Mouse (Mus musculus) heart, adult 11 months (tissue): ENCODE measurements around the gene Smurf2.
A peak's percentile ranks its signal among the peaks of the same experiment; 100 is the strongest.

ENCODE experiments used
- DNase-seq: peaks from one replicate; pipeline ENCODE4 v3.0.0; 2022

The Smurf2 gene

GRCm38 (mm10) chr11:106920551-106921379 is at the start of gene Smurf2:
Gene Smurf2, minus strand, starts transcription at chr11:106920715.
- peak; percentile 99 for DNase-seq

- DNase-seq: no peak
These were observed 49.3 kb upstream of the Smurf2 start for GRCm38 (mm10) chr11:106969798-106970197.

- peak; percentile 98 for DNase-seq
These were observed 47.1 kb upstream of the Smurf2 start for GRCm38 (mm10) chr11:106967630-106968029.

- DNase-seq: no peak
These were observed 45.4 kb upstream of the Smurf2 start for GRCm38 (mm10) chr11:106965881-106966280.

- no peak for DNase-seq
These were observed 41.8 kb upstream of the Smurf2 start for GRCm38 (mm10) chr11:106962310-106962709.

- peak; percentile 97 for DNase-seq
These were observed 41.1 kb upstream of the Smurf2 start for GRCm38 (mm10) chr11:106961471-106962081.

GRCm38 (mm10) chr11:106959121-106959520 is 38.6 kb upstream of the Smurf2 start:
- DNase-seq: peak; percentile 91

- no peak for DNase-seq
These were observed 38.0 kb upstream of the Smurf2 start for GRCm38 (mm10) chr11:106958407-106959071.

GRCm38 (mm10) chr11:106957271-106957980 is 36.9 kb upstream of the Smurf2 start:
- peak; percentile 99 for DNase-seq

- peak; percentile 89 for DNase-seq
These were observed 34.1 kb upstream of the Smurf2 start for GRCm38 (mm10) chr11:106954566-106954965.

- DNase-seq: peak; percentile 93
These were observed 33.6 kb upstream of the Smurf2 start for GRCm38 (mm10) chr11:106954116-106954515.

GRCm38 (mm10) chr11:106937306-106937705 is 16.8 kb upstream of the Smurf2 start:
- peak; percentile 76 for DNase-seq

- DNase-seq: peak; percentile 95
These were observed 9.9 kb upstream of the Smurf2 start for GRCm38 (mm10) chr11:106930366-106930765.

- peak; percentile 28 for DNase-seq
These were observed 8.4 kb upstream of the Smurf2 start for GRCm38 (mm10) chr11:106928935-106929334.

- DNase-seq: no peak
These were observed 7.4 kb upstream of the Smurf2 start for GRCm38 (mm10) chr11:106927950-106928349.

- DNase-seq: peak; percentile 61
These were observed 6.7 kb upstream of the Smurf2 start for GRCm38 (mm10) chr11:106927226-106927625.

- peak; percentile 61 for DNase-seq
These were observed 6.2 kb upstream of the Smurf2 start for GRCm38 (mm10) chr11:106926732-106927131.

- DNase-seq: peak; percentile 96
These were observed 634 bp downstream of the Smurf2 start for GRCm38 (mm10) chr11:106919612-106920550.

GRCm38 (mm10) chr11:106918901-106919300 is 1.6 kb downstream of the Smurf2 start:
- DNase-seq: no peak

- no peak for DNase-seq
These were observed 9.3 kb downstream of the Smurf2 start for GRCm38 (mm10) chr11:106911257-106911656.

- peak; percentile 56 for DNase-seq
These were observed 12.5 kb downstream of the Smurf2 start for GRCm38 (mm10) chr11:106908016-106908415.

GRCm38 (mm10) chr11:106907253-106907652 is 13.3 kb downstream of the Smurf2 start:
- peak; percentile 24 for DNase-seq
